Mouse (Mus musculus) layer of hippocampus, postnatal 10 days (tissue): Measurements from ENCODE around the gene B9d1. TPM values are rescaled to one million over a fixed set of nuclear protein-coding genes. Genes with fewer than 3 reads are reported as not detected.

ENCODE experiments used
- DNase-seq, 2 experiments: peaks; one replicate each; pipeline ENCODE4 v3.0.0; 2021; ENCODE audit warnings: low spot score in 2 of 2
- long read RNA-seq: library from polyadenylated mRNA; stranded (forward); transcript quantifications from one replicate; pipeline ENCODE4 v2.0.0, GENCODE M21; 2023
- total RNA-seq, 2 experiments: library from RNA; stranded (reverse); gene quantifications; 2 replicates each; pipeline ENCODE4 v1.2.3; 2021

The B9d1 gene
- 10 to 100 TPM; 30.8 to 34.2 TPM for total RNA-seq
- long read RNA-seq, transcript B9d1-201 (7 exons, 817 nt), result major isoform, 29 of 45 reads
- long read RNA-seq, partial matches to known transcripts, result 0 of 45 reads
- long read RNA-seq, other reads (novel, unspliced or antisense), result 15 of 45 reads

- DNase-seq, result peak; percentile 96 to 97
These were observed at the start of gene B9d1 for GRCm38 (mm10) chr11:61504713-61505257. TSS of gene B9d1 (plus strand) at chr11:61505144.

GRCm38 (mm10) chr11:61464071-61464470 lies 40.9 kb upstream of the B9d1 start:
- DNase-seq, result no peak

- DNase-seq, result no peak
These were observed 39.5 kb upstream of the B9d1 start for GRCm38 (mm10) chr11:61465422-61465821.

- no peak for DNase-seq
These were observed 36.4 kb upstream of the B9d1 start for GRCm38 (mm10) chr11:61468534-61468933.

- DNase-seq, result no peak
These were observed 35.5 kb upstream of the B9d1 start for GRCm38 (mm10) chr11:61469317-61469917.

GRCm38 (mm10) chr11:61470880-61471279 lies 34.1 kb upstream of the B9d1 start:
- DNase-seq, result no peak

GRCm38 (mm10) chr11:61473630-61474029 lies 31.3 kb upstream of the B9d1 start:
- DNase-seq, result no peak

GRCm38 (mm10) chr11:61476786-61477382 lies 28.1 kb upstream of the B9d1 start:
- no peak for DNase-seq

- no peak for DNase-seq
These were observed 27.1 kb upstream of the B9d1 start for GRCm38 (mm10) chr11:61477566-61478508.

- DNase-seq, result no peak
These were observed 26.2 kb upstream of the B9d1 start for GRCm38 (mm10) chr11:61478788-61479187.

GRCm38 (mm10) chr11:61481239-61482090 lies 23.5 kb upstream of the B9d1 start:
- no peak for DNase-seq

- no peak for DNase-seq
These were observed 21.6 kb upstream of the B9d1 start for GRCm38 (mm10) chr11:61483226-61483845.

- no peak for DNase-seq
These were observed 20.7 kb upstream of the B9d1 start for GRCm38 (mm10) chr11:61484256-61484612.

GRCm38 (mm10) chr11:61484613-61485540 lies 20.1 kb upstream of the B9d1 start, which contains the start of gene Mfap4:
TSS of gene Mfap4 (plus strand) at chr11:61485431.
- DNase-seq, result peak; percentile 70 to 80

GRCm38 (mm10) chr11:61485541-61486457 lies 19.1 kb upstream of the B9d1 start:
- DNase-seq, result no peak

- DNase-seq, result no peak
These were observed 18.3 kb upstream of the B9d1 start for GRCm38 (mm10) chr11:61486458-61487219.

- peak; percentile 66 to 70 for DNase-seq
These were observed 17.5 kb upstream of the B9d1 start for GRCm38 (mm10) chr11:61487401-61487800.
